Mouse (Mus musculus) lung, embryonic 16.5 days (tissue): ENCODE measurements around the gene Olfr1375. TPM values are rescaled to one million over a fixed set of nuclear protein-coding genes. Genes with fewer than 3 reads are reported as not detected.
"Not testable (repeated sequence)": the region's sequence is repeated elsewhere in the genome, so short reads cannot be mapped to it uniquely, and the experiment has no call there.

Experiments used
- ATAC-seq: fragments of 200-750 bp; cut with Nextera tagmentation; 2 replicates; pipeline ENCODE4 v1.8.0; 2017; ENCODE audit warnings: low read depth, mild to moderate bottlenecking, moderate library complexity
- H3K27ac ChIP-seq: fragments of 300-500 bp; sonication (generic); 2 replicates; pipeline ENCODE4 v1.5.1; 2014; ENCODE audit warnings: mild to moderate bottlenecking, control low read depth, low read length
- H3K27me3 ChIP-seq: fragments of 300-500 bp; sonication (generic); 2 replicates; pipeline ENCODE4 v1.6.1; 2014; ENCODE audit warnings: low read depth, low read length, mixed read lengths; ENCODE audit not compliant: control insufficient read depth, insufficient read depth
- H3K36me3 ChIP-seq: fragments of 300-500 bp; sonication (generic); 2 replicates; pipeline ENCODE4 v1.6.1; 2014; ENCODE audit warnings: low read length; ENCODE audit not compliant: control insufficient read depth, insufficient read depth
- H3K4me1 ChIP-seq: fragments of 300-500 bp; sonication (generic); replicated peaks from 2 replicates; pipeline ENCODE4 v1.6.1; 2014; ENCODE audit warnings: low read length, mixed read lengths; ENCODE audit not compliant: control insufficient read depth, insufficient read depth
- H3K4me2 ChIP-seq: fragments of 300-500 bp; sonication (generic); 2 replicates; pipeline ENCODE4 v1.6.1; 2014; ENCODE audit warnings: low read depth, low read length, control low read depth
- H3K4me3 ChIP-seq: fragments of 300-500 bp; sonication (generic); 2 replicates; pipeline ENCODE4 v1.5.1; 2014; ENCODE audit warnings: mild to moderate bottlenecking, low read length, control low read depth
- H3K9ac ChIP-seq: fragments of 300-500 bp; sonication (generic); 2 replicates; pipeline ENCODE4 v1.6.1; 2014; ENCODE audit warnings: low read length, control low read depth
- H3K9me3 ChIP-seq: fragments of 300-500 bp; sonication (generic); 2 replicates; pipeline ENCODE4 v1.6.1; 2016; ENCODE audit warnings: low read length; ENCODE audit not compliant: control insufficient read depth
- WGBS: fragments of 180-500 bp; shearing (Covaris S2); extraction: QIAGEN DNeasy Blood & Tissue Kit; methylation state at CpG from one replicate; pipeline ENCODE4 v1.1.7; 2014; 5-methylcytosine and 5-hydroxymethylcytosine counted together
- polyA plus RNA-seq: library from polyadenylated mRNA; unstranded; fragments of >200 nt; fragmentation: Nextera tagmentation; extraction: Ambion mirVana; gene quantifications from 2 replicates; pipeline ENCODE4 v1.2.1, GENCODE M21; 2015

Olfr1375 gene
- polyA plus RNA-seq, 1 experiment from 2014 or later, result not detected

DNA sequence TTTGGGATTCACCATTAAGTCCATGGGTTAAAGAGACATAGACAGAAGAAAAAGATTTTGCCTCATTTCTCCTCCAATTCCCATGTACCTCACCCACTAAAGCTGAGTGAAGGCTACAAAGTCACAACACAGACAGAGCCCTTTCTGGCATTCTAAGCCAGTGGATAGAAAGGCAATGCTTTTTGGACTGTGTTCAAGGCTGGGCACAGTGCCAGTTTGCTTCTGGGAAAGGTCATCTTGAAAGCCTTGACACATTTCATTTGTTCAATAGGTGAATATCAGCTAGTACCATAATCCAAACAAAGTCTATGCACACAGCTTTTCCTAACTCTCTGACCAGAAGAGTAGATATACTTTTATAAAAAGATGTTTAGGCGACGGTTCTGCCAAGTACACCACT lies 12.0 kb upstream of the Olfr1375 start:
- ATAC-seq, result no peak
- no peak overlapping the region for H3K27ac ChIP-seq
- no peak overlapping the region for H3K4me3 ChIP-seq
- H3K4me1 ChIP-seq, result no peaks in the 10 kb centered on the region
- 51% methylated on average over 2 of the region's 2 CpGs for WGBS
- no peaks in the 10 kb centered on the region for H3K36me3 ChIP-seq
- no peak overlapping the region for H3K4me2 ChIP-seq
- H3K9me3 ChIP-seq, result no peaks in the 10 kb centered on the region
- no peak overlapping the region for H3K9ac ChIP-seq
- H3K27me3 ChIP-seq, result no peaks in the 10 kb centered on the region

DNA sequence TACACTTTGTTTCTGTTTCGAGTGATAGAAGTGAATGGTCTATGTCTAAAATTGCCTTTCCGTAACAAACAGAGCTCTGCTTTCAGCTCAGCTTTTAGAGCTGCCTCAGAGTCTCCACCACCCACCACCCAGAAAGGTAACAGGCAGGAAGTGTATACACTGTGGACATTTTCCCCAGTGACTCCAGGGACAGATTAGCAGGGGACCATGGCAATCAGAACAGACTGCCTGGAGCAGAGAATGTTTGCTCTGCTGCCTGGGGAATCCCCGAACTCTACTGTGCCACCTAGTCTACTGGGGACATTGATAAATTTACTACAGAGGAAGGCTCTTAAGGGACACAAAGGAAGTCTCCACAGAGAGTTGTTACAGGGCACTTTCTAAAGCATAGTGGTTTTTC lies 3.1 kb upstream of the Olfr1375 start:
- not testable (repeated sequence) for H3K27me3 ChIP-seq, H3K27ac ChIP-seq, H3K36me3 ChIP-seq, H3K4me2 ChIP-seq, H3K9me3 ChIP-seq, H3K4me3 ChIP-seq, H3K4me1 ChIP-seq, H3K9ac ChIP-seq, ATAC-seq
- WGBS, result 57% methylated on average over 3 of the region's 3 CpGs

DNA sequence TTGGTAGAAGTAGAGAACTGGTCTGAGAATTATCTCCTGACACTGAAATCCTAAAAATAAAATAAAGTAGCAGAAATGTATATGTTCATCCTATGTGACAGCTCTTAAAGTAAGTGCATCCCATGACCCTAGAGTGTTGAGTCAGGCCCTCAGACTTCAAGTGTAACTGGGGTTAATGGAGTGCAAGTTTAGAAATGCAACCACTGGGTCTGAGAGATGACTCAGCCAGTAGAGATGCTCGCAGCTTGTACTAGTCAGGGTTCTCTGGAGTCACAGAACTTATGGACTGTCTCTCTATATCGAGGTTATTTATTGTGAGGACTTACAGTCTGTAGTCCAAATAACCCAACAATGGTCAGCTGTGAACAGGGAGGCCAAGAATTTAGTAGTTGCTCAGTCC lies 3.8 kb downstream of the Olfr1375 start:
- Histone ChIP-seq H3K9ac (no peak overlapping the region), H3K27ac (no peak overlapping the region), H3K36me3 (no peaks in the 10 kb centered on the region), H3K4me3 (no peak overlapping the region), H3K4me2 (no peak overlapping the region), H3K9me3 (no peaks in the 10 kb centered on the region), H3K4me1 (no peaks in the 10 kb centered on the region), H3K27me3 (no peaks in the 10 kb centered on the region)
- WGBS, result 51% methylated on average over 2 of the region's 2 CpGs
- no peak for ATAC-seq

DNA sequence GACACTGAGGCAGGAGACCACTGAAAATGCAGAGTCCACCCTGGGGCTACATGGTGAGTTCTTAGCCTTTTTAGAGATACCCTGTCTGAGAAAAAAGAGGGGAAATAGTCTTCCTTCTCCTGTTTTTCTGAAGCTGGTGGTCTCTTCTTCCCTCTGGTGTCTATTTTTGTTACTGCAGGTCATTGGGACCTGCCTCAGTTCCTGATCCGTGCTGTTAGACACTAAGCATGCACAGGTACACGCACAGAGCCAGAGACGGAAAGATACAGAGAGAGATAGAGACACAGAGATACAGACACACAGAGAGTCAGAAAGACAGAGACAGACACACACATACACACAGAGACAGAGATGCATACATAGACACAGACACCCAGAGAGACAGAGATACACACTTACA lies 5.3 kb downstream of the Olfr1375 start:
- H3K4me1 ChIP-seq, result no peaks in the 10 kb centered on the region
- no peak overlapping the region for H3K4me3 ChIP-seq
- H3K4me2 ChIP-seq, result no peak overlapping the region
- 35% methylated on average over 3 of the region's 3 CpGs for WGBS
- H3K9me3 ChIP-seq, result no peaks in the 10 kb centered on the region
- H3K27ac ChIP-seq, result no peak overlapping the region
- no peaks in the 10 kb centered on the region for H3K36me3 ChIP-seq
- ATAC-seq, result no peak
- H3K27me3 ChIP-seq, result no peaks in the 10 kb centered on the region
- no peak overlapping the region for H3K9ac ChIP-seq

DNA sequence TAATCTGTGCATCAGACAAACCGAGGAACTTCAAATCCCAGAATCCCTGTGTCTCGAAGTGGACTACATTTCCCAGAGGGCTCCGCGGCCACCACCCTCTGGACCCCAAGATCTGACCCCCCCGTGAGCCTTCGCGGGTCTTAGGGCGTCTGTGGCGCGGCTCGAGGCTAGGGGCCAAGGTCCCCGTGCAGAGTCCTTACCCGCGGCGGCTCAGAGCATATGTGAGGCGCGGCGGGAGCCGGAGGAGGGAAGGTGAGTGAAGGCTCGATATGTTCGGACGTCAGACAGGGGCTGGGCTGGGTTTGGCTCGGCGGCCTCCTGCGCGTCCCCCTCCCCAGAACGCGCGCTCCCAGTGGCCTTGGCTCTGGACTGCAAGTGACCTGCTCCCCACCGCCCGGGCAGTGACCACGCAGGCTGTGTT lies 11.3 kb downstream of the Olfr1375 start, which contains the start of gene Zfp354a:
TSS of gene Zfp354a (plus strand) at position 107 of the 421 bp plus-strand sequence.
- peaks cover 6% of the 10 kb centered on the region; the same call in 1 of the 2 replicates for H3K4me1 ChIP-seq
- no peaks in the 10 kb centered on the region for H3K9me3 ChIP-seq
- H3K4me2 ChIP-seq, result peak within 1 kb of the TSS; percentile 60
- H3K9ac ChIP-seq, result peak within 1 kb of the TSS; percentile 87
- H3K27me3 ChIP-seq, result no peaks in the 10 kb centered on the region
- under 1% methylated on average over 29 of the region's 32 CpGs for WGBS
- H3K36me3 ChIP-seq, result peaks cover 5% of the 10 kb centered on the region; the same call in 1 of the 2 replicates
- H3K27ac ChIP-seq, result peak within 1 kb of the TSS; percentile 43; the same call in 1 of the 2 replicates
- peak within 1 kb of the TSS; percentile 74 for H3K4me3 ChIP-seq
- ATAC-seq, result peak; percentile 95

DNA sequence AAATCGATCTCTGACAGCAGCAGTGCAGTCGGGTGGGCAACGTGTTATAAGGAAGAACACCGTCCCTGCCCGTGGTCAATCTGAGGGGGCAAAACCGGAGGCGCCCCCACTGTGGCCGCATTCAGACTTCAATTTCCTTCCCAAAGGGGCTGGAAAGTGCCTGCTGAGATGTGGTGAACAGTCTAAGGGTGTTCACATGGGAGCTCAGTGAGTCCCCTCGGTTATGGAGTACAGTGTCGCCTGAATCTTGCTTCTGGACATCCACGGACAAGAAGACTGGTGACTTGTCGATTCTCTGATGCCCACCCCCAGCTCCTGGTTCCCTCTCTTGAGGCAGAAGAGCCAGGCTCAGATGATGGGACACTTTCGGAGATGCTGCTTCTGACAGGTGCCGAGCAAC lies 11.7 kb downstream of the Olfr1375 start:
- Histone ChIP-seq H3K27ac (no peak overlapping the region), H3K4me3 (peak overlapping the region; percentile 74), H3K27me3 (no peaks in the 10 kb centered on the region), H3K36me3 (peaks cover 5% of the 10 kb centered on the region; the same call in 1 of the 2 replicates), H3K9me3 (no peaks in the 10 kb centered on the region), H3K4me1 (peaks cover 6% of the 10 kb centered on the region; the same call in 1 of the 2 replicates), H3K4me2 (peak overlapping the region; percentile 60), H3K9ac (peak overlapping the region; percentile 87)
- 13% methylated on average over 14 of the region's 14 CpGs for WGBS
- ATAC-seq, result peak; percentile 41; the same call in 1 of the 2 replicates

DNA sequence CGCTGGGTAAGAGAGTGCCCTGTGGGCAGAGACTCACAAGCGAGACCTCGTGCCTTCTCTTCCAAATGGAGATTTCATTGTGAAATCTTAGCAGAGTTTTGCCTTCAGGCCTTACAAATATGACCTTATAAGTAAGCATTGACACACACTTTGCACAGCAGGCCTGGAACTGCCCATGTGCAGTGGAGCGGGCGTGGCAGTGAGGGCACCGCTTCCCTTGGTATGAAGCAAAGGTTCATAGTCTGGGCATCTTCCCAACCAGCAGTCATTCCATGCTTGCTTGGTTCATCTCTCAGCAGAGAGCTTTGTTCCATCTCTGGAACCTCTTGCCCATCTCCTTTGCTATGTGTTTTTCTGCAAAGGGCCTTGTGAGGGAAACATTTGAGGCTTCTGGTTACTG lies 13.1 kb downstream of the Olfr1375 start:
- no peak for ATAC-seq

DNA sequence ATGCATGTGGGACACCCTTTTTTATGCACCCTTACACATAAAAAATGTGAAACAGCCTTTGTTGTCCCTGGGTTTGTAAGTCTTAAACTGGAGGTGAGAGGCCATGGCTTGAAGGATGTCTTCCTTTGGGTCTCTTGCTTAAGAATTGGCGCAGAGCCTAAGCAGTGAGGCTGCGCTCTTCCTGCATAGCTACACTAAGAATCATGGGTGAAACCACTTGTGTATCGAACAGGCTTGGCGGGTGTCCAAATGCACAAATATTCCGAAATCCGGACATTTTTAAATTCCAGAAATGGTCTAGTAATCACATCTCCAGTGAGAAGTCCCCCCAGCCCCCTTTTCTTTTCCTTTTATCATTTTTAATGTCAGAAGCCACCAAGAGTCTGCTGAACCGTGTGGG lies 15.4 kb downstream of the Olfr1375 start:
- H3K9ac ChIP-seq, result no peak overlapping the region
- H3K4me1 ChIP-seq, result peaks cover 6% of the 10 kb centered on the region; the same call in 1 of the 2 replicates
- peak; percentile 41; the same call in 1 of the 2 replicates for ATAC-seq
- H3K27ac ChIP-seq, result no peak overlapping the region
- H3K27me3 ChIP-seq, result no peaks in the 10 kb centered on the region
- peaks cover 13% of the 10 kb centered on the region for H3K36me3 ChIP-seq
- H3K4me2 ChIP-seq, result no peak overlapping the region
- H3K4me3 ChIP-seq, result no peak overlapping the region
- WGBS, result 47% methylated on average over 7 of the region's 7 CpGs
- no peaks in the 10 kb centered on the region for H3K9me3 ChIP-seq

More for the DNA sequence above, 13.1 kb downstream of the Olfr1375 start:
- H3K4me1 ChIP-seq, result peaks cover 6% of the 10 kb centered on the region; the same call in 1 of the 2 replicates
- H3K4me3 ChIP-seq, result no peak overlapping the region
- H3K27me3 ChIP-seq, result no peaks in the 10 kb centered on the region
- H3K4me2 ChIP-seq, result no peak overlapping the region
- H3K36me3 ChIP-seq, result peaks cover 5% of the 10 kb centered on the region; the same call in 1 of the 2 replicates
- no peak overlapping the region for H3K27ac ChIP-seq
- no peak overlapping the region for H3K9ac ChIP-seq
- WGBS, result 95% methylated on average over 6 of the region's 6 CpGs
- no peaks in the 10 kb centered on the region for H3K9me3 ChIP-seq

DNA sequence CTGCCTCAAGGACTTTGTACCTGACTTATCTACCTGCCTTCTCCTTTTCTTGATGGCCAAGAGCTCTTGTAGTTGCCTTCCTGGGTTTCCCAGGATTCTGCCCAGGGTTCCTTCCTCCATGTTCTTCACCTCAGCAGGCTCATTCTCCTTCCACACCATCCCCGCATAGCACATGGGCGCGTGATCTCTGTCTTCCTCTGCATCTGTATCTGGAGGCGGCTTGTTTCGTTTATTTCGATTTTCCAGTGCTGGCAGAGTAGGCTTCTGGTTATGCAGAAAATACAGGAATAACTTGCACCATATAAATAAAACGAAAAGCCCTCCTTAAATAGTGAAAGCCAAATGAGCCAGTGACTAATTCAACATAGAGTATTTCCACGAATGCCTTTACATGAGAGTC lies 15.9 kb downstream of the Olfr1375 start:
- H3K4me2 ChIP-seq, result no peak overlapping the region
- H3K9me3 ChIP-seq, result no peaks in the 10 kb centered on the region
- peaks cover 6% of the 10 kb centered on the region; the same call in 1 of the 2 replicates for H3K4me1 ChIP-seq
- no peak for ATAC-seq
- H3K4me3 ChIP-seq, result no peak overlapping the region
- H3K36me3 ChIP-seq, result peaks cover 19% of the 10 kb centered on the region
- H3K27ac ChIP-seq, result no peak overlapping the region
- no peak overlapping the region for H3K9ac ChIP-seq
- WGBS, result 90% methylated on average over 8 of the region's 8 CpGs
- no peaks in the 10 kb centered on the region for H3K27me3 ChIP-seq
